Mouse (Mus musculus) left cerebral cortex, adult 9 months (tissue): ENCODE data around the gene Evx1.
A peak's percentile ranks its signal among the peaks of the same experiment; 100 is the strongest.

Experiments
- DNase-seq, 2 experiments: peaks; one replicate each; pipeline ENCODE4 v3.0.0; 2022; ENCODE audit warnings: low spot score in 2 of 2

Evx1 gene

GRCm38 (mm10) chr6:52313391-52314303, at the start of gene Evx1:
Evx1 (plus strand) TSS chr6:52313498.
- DNase-seq = no peak

- no peak for DNase-seq
Measured at GRCm38 (mm10) chr6:52264106-52264790, 49.0 kb upstream of the Evx1 start.

GRCm38 (mm10) chr6:52265306-52265912, 47.9 kb upstream of the Evx1 start:
- DNase-seq = no peak

GRCm38 (mm10) chr6:52265913-52266665, 47.2 kb upstream of the Evx1 start:
- no peak for DNase-seq

GRCm38 (mm10) chr6:52266666-52266985, 46.7 kb upstream of the Evx1 start:
- DNase-seq = no peak

- DNase-seq = no peak
Measured at GRCm38 (mm10) chr6:52267221-52267620, 46.1 kb upstream of the Evx1 start.

- no peak for DNase-seq
Measured at GRCm38 (mm10) chr6:52267691-52268090, 45.6 kb upstream of the Evx1 start.

GRCm38 (mm10) chr6:52268341-52268740, 45.0 kb upstream of the Evx1 start:
- DNase-seq = no peak

- DNase-seq = no peak
Measured at GRCm38 (mm10) chr6:52268756-52269155, 44.5 kb upstream of the Evx1 start.

GRCm38 (mm10) chr6:52270494-52271480, 42.5 kb upstream of the Evx1 start:
- DNase-seq = peak in 1 of 2 experiments; percentile 70

- DNase-seq = no peak
Measured at GRCm38 (mm10) chr6:52272766-52273655, 40.3 kb upstream of the Evx1 start.

- no peak for DNase-seq
Measured at GRCm38 (mm10) chr6:52273656-52274280, 39.5 kb upstream of the Evx1 start.

GRCm38 (mm10) chr6:52274576-52274975, 38.7 kb upstream of the Evx1 start:
- DNase-seq = no peak

GRCm38 (mm10) chr6:52275563-52276280, 37.6 kb upstream of the Evx1 start:
- DNase-seq = no peak

- DNase-seq = no peak
Measured at GRCm38 (mm10) chr6:52276382-52276781, 36.9 kb upstream of the Evx1 start.

- DNase-seq = no peak
Measured at GRCm38 (mm10) chr6:52276920-52277319, 36.4 kb upstream of the Evx1 start.

- no peak for DNase-seq
Measured at GRCm38 (mm10) chr6:52281084-52281483, 32.2 kb upstream of the Evx1 start.

- no peak for DNase-seq
Measured at GRCm38 (mm10) chr6:52283896-52284295, 29.4 kb upstream of the Evx1 start.

- no peak for DNase-seq
Measured at GRCm38 (mm10) chr6:52290186-52290585, 23.1 kb upstream of the Evx1 start.
